Mouse (Mus musculus) E14TG2a.4 (cell line): ENCODE measurements around the gene Olfr855.

Experiments used
- H3K27me3 ChIP-seq: 2 replicates; pipeline ENCODE4 v1.6.1; 2014; ENCODE audit warnings: low read length, control low read depth; ENCODE audit not compliant: insufficient read depth
- H3K36me3 ChIP-seq: 2 replicates; pipeline ENCODE4 v1.6.1; 2014; ENCODE audit warnings: low read length, control low read depth; ENCODE audit not compliant: insufficient read depth
- H3K4me1 ChIP-seq: replicated peaks from 2 replicates; pipeline ENCODE4 v1.6.1; 2014; ENCODE audit warnings: low read depth, low read length, control low read depth
- H3K4me3 ChIP-seq: replicated peaks from 2 replicates; pipeline ENCODE4 v1.5.1; 2014; ENCODE audit warnings: mild to moderate bottlenecking, low read length
- H3K9me3 ChIP-seq: 2 replicates; pipeline ENCODE4 v1.6.1; 2014; ENCODE audit warnings: low read length, control low read depth
- CTCF ChIP-seq: conservative IDR thresholded peaks from 2 replicates; pipeline ENCODE4 v1.5.1; 2014; ENCODE audit warnings: low read length
- NANOG ChIP-seq: IDR thresholded peaks from 2 replicates; pipeline ENCODE4 v1.6.1; 2014; ENCODE audit warnings: borderline replicate concordance, low read length, mixed read lengths
- POU5F1 ChIP-seq: IDR thresholded peaks from 2 replicates; pipeline ENCODE4 v1.6.1; 2014; ENCODE audit warnings: low read length, borderline replicate concordance

Gene Olfr855

GRCm38 (mm10) chr9:19582317-19582716 is at the start of gene Olfr855:
Gene Olfr855, plus strand, starts transcription at chr9:19582617.
- Histone ChIP-seq H3K4me1 (no peaks in the 10 kb centered on the region), H3K36me3 (no peaks in the 10 kb centered on the region), H3K4me3 (no peak within 1 kb of the TSS), H3K27me3 (no peaks in the 10 kb centered on the region), H3K9me3 (no peaks in the 10 kb centered on the region)
- no peak for TF ChIP-seq POU5F1

GRCm38 (mm10) chr9:19540976-19541375 is 41.4 kb upstream of the Olfr855 start, which contains the start of gene Olfr853:
Gene Olfr853, minus strand, starts transcription at chr9:19541076.
- H3K4me1 ChIP-seq: no peaks in the 10 kb centered on the region
- H3K4me3 ChIP-seq: no peak within 1 kb of the TSS
- no peaks in the 10 kb centered on the region for H3K27me3 ChIP-seq
- no peaks in the 10 kb centered on the region for H3K36me3 ChIP-seq
- no peaks in the 10 kb centered on the region for H3K9me3 ChIP-seq
- TF ChIP-seq CTCF (no peak), POU5F1 (no peak), NANOG (no peak)

DNA sequence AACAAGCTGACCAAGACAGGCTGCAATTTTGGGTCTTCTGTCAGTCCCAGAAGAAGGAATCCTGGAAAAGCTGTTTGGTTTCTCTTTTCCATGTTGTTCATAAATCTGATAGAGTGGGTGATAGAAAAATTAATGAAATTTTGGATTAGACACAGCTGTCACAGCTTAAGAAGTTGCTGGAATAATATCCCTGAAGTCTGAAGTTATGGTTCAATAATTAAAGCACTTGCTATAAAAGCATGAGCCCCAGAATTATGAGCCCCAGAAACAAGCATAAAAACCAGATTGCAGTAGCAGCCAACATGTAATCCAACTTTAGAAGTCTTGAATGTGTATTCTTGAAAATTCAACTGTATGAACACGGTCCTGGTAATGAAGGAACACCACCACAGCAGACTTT is 15.1 kb upstream of the Olfr855 start, which contains the start of gene Olfr854:
TSS of gene Olfr854 (minus strand) at position 101 of the 400 bp plus-strand sequence.
- H3K27me3 ChIP-seq: no peaks in the 10 kb centered on the region
- H3K36me3 ChIP-seq: no peaks in the 10 kb centered on the region
- H3K9me3 ChIP-seq: no peaks in the 10 kb centered on the region
- no peak within 1 kb of the TSS for H3K4me3 ChIP-seq
- TF ChIP-seq CTCF (no peak), NANOG (no peak), POU5F1 (no peak)
- H3K4me1 ChIP-seq: no peaks in the 10 kb centered on the region

- no peak for TF ChIP-seq POU5F1
- no peak for TF ChIP-seq NANOG
- TF ChIP-seq CTCF: no peak
- H3K9me3 ChIP-seq: no peaks in the 10 kb centered on the region
- peaks cover 3% of the 10 kb centered on the region; the same call in 1 of the 2 replicates for H3K4me1 ChIP-seq
- H3K4me3 ChIP-seq: no peak overlapping the region
- H3K27me3 ChIP-seq: no peaks in the 10 kb centered on the region
- H3K36me3 ChIP-seq: peaks cover 24% of the 10 kb centered on the region
Measured at GRCm38 (mm10) chr9:19621297-19621696, 38.9 kb downstream of the Olfr855 start.

DNA sequence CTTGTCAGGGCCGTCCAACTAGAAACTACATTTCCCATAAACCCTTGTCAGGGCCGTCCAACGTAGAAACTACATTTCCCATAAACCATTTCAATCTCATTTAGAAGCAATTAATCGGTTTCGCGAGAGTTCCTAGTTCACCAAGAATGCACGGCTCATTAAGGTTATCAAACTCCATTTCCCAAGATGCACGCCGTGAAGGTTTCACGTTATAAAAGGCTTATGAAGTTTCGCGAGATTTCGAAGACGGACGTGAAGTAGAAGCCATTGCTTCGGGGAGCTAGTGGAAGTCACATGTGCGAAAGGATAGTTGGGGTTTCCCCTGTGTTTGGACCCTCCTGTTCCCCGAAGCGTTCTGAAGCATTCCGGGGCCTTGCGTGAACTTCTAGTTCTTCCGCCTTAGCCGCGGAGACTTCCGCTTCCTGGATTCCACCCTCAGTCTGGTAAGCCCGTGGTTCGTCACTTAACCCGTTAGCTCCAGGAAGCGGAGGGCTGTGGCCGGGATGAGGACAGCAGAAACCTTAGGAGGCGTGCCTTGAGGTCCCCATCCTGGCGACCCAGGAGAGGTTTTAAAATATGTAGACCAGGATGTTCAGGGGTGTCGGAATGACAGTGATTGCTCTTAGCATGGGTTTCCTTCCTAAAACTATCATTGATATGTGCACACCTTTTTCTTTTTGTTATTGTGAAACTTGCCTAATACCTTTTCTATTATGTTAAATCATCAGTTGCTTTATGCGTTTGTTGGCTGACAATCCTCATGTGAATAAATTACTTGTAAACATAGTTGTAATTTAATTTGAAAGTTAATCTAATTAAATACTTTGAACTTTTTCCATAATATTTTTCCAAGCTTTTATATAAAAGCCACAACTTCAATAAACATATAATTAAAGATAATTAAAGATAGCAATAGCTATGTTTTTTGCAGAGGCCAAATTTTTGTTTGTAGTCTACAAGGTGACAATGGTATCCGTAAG is 39.7 kb downstream of the Olfr855 start, which contains the start of gene Zfp317:
TSS of gene Zfp317 (plus strand) at position 260 of the 980 bp plus-strand sequence.
- no peaks in the 10 kb centered on the region for H3K9me3 ChIP-seq
- peaks cover 32% of the 10 kb centered on the region for H3K36me3 ChIP-seq
- peaks cover 3% of the 10 kb centered on the region; the same call in 1 of the 2 replicates for H3K4me1 ChIP-seq
- H3K27me3 ChIP-seq: no peaks in the 10 kb centered on the region
- TF ChIP-seq POU5F1 (no peak), CTCF (no peak), NANOG (no peak)
- H3K4me3 ChIP-seq: peak within 1 kb of the TSS; percentile 90

DNA sequence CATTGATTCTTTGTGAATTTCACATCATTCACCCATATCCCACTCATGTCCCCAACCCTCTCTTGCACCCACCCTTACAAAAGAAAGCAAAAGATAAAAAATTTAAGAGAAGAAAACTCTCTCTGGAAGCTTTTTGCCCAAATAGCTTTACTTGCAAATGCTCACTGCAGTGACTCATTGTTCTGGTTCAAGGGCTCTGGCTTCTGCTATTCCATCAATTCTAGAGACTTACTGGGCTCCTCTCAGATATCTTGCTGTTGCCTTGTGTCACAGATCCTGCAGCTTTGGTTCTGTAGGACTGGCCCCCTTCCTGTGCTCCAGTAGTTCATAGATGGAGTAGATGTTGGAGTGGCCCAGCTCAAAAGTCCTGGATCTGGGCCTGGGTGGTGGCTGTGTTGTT is 47.2 kb downstream of the Olfr855 start:
- H3K36me3 ChIP-seq: peaks cover 59% of the 10 kb centered on the region
- TF ChIP-seq NANOG: no peak
- no peak for TF ChIP-seq POU5F1
- TF ChIP-seq CTCF: no peak
- no peak overlapping the region for H3K4me3 ChIP-seq
- H3K4me1 ChIP-seq: no peaks in the 10 kb centered on the region; the same call in 1 of the 2 replicates
- H3K27me3 ChIP-seq: no peaks in the 10 kb centered on the region
- H3K9me3 ChIP-seq: no peaks in the 10 kb centered on the region
